Mouse (Mus musculus): ENCODE measurements around the gene Adam11. TPM values are rescaled to one million over a fixed set of nuclear protein-coding genes. Genes with fewer than 3 reads are reported as not detected.

The Adam11 gene
- polyA plus RNA-seq, 1 experiment from 2014 or later: 7.7 TPM

DNA sequence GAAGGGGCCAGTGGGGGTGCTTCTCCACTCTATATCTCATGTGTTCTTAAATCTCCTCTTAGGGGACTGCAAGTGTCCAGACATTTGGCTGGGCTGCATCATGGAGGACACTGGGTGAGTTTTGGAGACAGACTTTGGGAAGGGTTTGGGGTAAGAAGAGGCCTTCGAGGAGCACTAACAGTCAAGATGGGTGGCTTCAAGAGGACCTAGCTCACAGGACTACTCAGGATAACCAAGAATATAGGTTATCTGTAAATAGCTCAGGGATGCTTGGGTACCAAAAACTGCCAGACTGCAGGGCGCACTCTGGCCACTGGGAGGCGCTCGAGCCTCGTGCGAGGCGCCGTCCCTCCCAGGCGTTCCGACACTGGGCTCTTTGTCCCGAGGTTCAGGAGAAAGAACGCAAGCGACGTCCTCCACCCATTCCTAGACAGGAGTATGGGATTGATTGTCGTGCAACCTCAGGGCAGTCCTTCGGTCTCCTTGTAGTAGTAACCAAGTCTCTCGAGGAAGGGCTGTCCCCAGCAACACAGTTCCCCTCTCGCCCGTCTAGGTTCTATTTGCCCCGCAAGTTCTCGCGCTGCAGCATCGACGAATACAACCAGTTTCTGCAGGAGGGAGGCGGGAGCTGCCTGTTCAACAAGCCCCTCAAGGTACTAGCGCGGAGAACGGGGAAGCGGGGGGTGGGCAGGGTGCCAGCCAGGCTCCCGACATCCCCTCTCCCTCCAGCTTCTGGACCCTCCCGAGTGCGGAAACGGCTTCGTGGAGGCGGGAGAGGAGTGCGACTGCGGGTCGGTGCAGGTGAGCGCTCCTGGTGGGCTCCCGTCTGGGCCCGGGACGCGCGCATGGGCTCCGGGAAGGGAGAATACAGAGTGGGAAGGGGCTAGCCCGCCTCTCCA is 12.7 kb downstream of the Adam11 start:
- WGBS: under 1% methylated on average over 46 of the region's 46 CpGs
- Histone ChIP-seq H3K4me2 (ENCODE audit: low read length) (peak overlapping the region; percentile 94), H3K4me1 (replicated peaks; ENCODE audit: insufficient read depth, low read length) (peaks cover 16% of the 10 kb centered on the region; the same call in 1 of the 2 replicates), H3K36me3 (ENCODE audit: insufficient read depth, low read length) (no peaks in the 10 kb centered on the region), H3K9ac (ENCODE audit: low read depth, low read length) (peak overlapping the region; percentile 69), H3K27me3 (ENCODE audit: insufficient read depth, low read length) (no peaks in the 10 kb centered on the region), H3K4me3 (replicated peaks; ENCODE audit: low read depth, low read length) (peak overlapping the region; percentile 49), H3K9me3 (replicated peaks; ENCODE audit: low read length) (no peaks in the 10 kb centered on the region), H3K27ac (peak overlapping the region; percentile 87)
- peak; percentile 100 for TF ChIP-seq CTCF (IDR thresholded peaks at IDR 0.05; ENCODE audit: low read depth)
- ATAC-seq (replicated peaks; ENCODE audit: low FRiP score, low read depth) (peak; percentile 12), DNase-seq (ENCODE audit: low spot score) (peak; percentile 89)

- Histone ChIP-seq H3K27ac (peak overlapping the region; percentile 87), H3K4me3 (replicated peaks; ENCODE audit: low read depth, low read length) (peak overlapping the region; percentile 49), H3K27me3 (ENCODE audit: insufficient read depth, low read length) (no peaks in the 10 kb centered on the region), H3K36me3 (ENCODE audit: insufficient read depth, low read length) (no peaks in the 10 kb centered on the region), H3K4me1 (replicated peaks; ENCODE audit: insufficient read depth, low read length) (peaks cover 16% of the 10 kb centered on the region; the same call in 1 of the 2 replicates), H3K9ac (ENCODE audit: low read depth, low read length) (peak overlapping the region; percentile 69), H3K4me2 (ENCODE audit: low read length) (peak overlapping the region; percentile 94), H3K9me3 (replicated peaks; ENCODE audit: low read length) (no peaks in the 10 kb centered on the region)
- peak; percentile 85 for ATAC-seq (replicated peaks; ENCODE audit: low FRiP score, low read depth)
- DNase-seq (ENCODE audit: low spot score): peak; percentile 99
- peak; percentile 71 for TF ChIP-seq CTCF (IDR thresholded peaks at IDR 0.05; ENCODE audit: low read depth)
- WGBS: 1% methylated on average over 25 of the region's 25 CpGs
Measured at GRCm38 (mm10) chr11:102774621-102775141, 13.4 kb downstream of the Adam11 start.

DNA sequence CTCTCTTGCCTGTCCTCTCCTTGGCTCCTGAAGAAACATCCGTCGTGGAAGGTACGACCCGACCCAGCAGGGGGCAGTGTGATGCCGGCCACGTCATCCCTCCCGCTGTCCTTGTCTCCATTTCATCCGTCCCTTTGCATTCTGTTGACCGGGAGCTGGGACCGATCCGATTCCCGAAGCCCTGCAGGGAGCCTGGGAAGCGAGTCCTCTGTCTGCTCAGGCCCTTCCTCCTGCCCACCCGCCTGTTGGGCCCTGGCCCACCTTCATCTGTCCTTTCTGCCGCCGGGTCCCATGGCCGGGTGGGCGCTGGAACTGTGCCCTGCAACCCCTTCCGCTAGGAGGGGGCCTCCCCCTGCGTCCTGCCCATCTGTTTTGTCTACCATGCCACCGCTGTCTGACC is 16.4 kb downstream of the Adam11 start:
- peak overlapping the region; percentile 52 for H3K4me2 ChIP-seq (ENCODE audit: low read length)

GRCm38 (mm10) chr11:102778165-102778564 is 16.9 kb downstream of the Adam11 start:
- no peaks in the 10 kb centered on the region for H3K9me3 ChIP-seq (replicated peaks; ENCODE audit: low read length)
- 27% methylated on average over 14 of the region's 14 CpGs for WGBS
- peaks cover 11% of the 10 kb centered on the region; the same call in 1 of the 2 replicates for H3K4me1 ChIP-seq (replicated peaks; ENCODE audit: insufficient read depth, low read length)
- peak overlapping the region; percentile 52 for H3K4me2 ChIP-seq (ENCODE audit: low read length)
- DNase-seq (ENCODE audit: low spot score): peak; percentile 30
- peak overlapping the region; percentile 41; the same call in 1 of the 2 replicates for H3K9ac ChIP-seq (ENCODE audit: low read depth, low read length)
- no peaks in the 10 kb centered on the region for H3K27me3 ChIP-seq (ENCODE audit: insufficient read depth, low read length)
- no peak overlapping the region for H3K27ac ChIP-seq
- TF ChIP-seq CTCF (IDR thresholded peaks at IDR 0.05; ENCODE audit: low read depth): no peak
- ATAC-seq (replicated peaks; ENCODE audit: low FRiP score, low read depth): no peak
- H3K4me3 ChIP-seq (replicated peaks; ENCODE audit: low read depth, low read length): no peak overlapping the region
- H3K36me3 ChIP-seq (ENCODE audit: insufficient read depth, low read length): no peaks in the 10 kb centered on the region

More for the DNA sequence above, 16.4 kb downstream of the Adam11 start:
- Histone ChIP-seq H3K9ac (ENCODE audit: low read depth, low read length) (peak overlapping the region; percentile 41; the same call in 1 of the 2 replicates), H3K36me3 (ENCODE audit: insufficient read depth, low read length) (no peaks in the 10 kb centered on the region), H3K27me3 (ENCODE audit: insufficient read depth, low read length) (no peaks in the 10 kb centered on the region), H3K4me3 (replicated peaks; ENCODE audit: low read depth, low read length) (peak overlapping the region; percentile 15; the same call in 1 of the 2 replicates), H3K9me3 (replicated peaks; ENCODE audit: low read length) (no peaks in the 10 kb centered on the region), H3K27ac (no peak overlapping the region), H3K4me1 (replicated peaks; ENCODE audit: insufficient read depth, low read length) (peaks cover 11% of the 10 kb centered on the region; the same call in 1 of the 2 replicates)
- DNase-seq (ENCODE audit: low spot score) (peak; percentile 93), ATAC-seq (replicated peaks; ENCODE audit: low FRiP score, low read depth) (peak; percentile 12; the same call in 1 of the 2 replicates)
- peak; percentile 92 for TF ChIP-seq CTCF (IDR thresholded peaks at IDR 0.05; ENCODE audit: low read depth)
- 17% methylated on average over 21 of the region's 21 CpGs for WGBS

DNA sequence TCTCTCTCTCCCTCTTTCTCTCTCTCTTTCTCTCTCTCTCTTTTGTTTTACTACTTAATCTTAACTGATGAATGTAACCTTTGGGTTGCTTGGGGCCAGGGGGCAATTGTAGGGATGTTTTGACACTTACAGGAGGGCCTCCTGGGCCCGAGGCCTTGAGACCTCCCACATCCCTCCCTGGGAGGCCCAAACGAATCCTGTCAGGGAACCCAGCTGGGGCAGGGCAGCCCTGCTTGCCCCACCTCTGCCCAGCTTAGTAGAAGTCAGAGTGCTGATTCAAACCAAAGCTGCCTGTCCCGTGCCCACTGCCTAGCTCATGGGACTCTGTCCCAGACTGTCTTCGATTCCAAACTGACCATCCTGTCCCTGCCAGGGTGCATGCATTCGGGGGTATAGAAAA is 17.4 kb downstream of the Adam11 start:
- peaks cover 11% of the 10 kb centered on the region; the same call in 1 of the 2 replicates for H3K4me1 ChIP-seq (replicated peaks; ENCODE audit: insufficient read depth, low read length)
- no peak for DNase-seq (ENCODE audit: low spot score)
- no peak for TF ChIP-seq CTCF (IDR thresholded peaks at IDR 0.05; ENCODE audit: low read depth)
- no peaks in the 10 kb centered on the region for H3K9me3 ChIP-seq (replicated peaks; ENCODE audit: low read length)
- ATAC-seq (replicated peaks; ENCODE audit: low FRiP score, low read depth): no peak
- H3K27me3 ChIP-seq (ENCODE audit: insufficient read depth, low read length): no peaks in the 10 kb centered on the region
- no peak overlapping the region for H3K9ac ChIP-seq (ENCODE audit: low read depth, low read length)
- no peak overlapping the region for H3K27ac ChIP-seq
- H3K4me2 ChIP-seq (ENCODE audit: low read length): no peak overlapping the region
- no peaks in the 10 kb centered on the region for H3K36me3 ChIP-seq (ENCODE audit: insufficient read depth, low read length)
- no peak overlapping the region for H3K4me3 ChIP-seq (replicated peaks; ENCODE audit: low read depth, low read length)
- 37% methylated on average over 5 of the region's 5 CpGs for WGBS

- WGBS: 87% methylated on average over 8 of the region's 8 CpGs
- Histone ChIP-seq H3K27ac (no peak overlapping the region), H3K4me2 (ENCODE audit: low read length) (no peak overlapping the region), H3K27me3 (ENCODE audit: insufficient read depth, low read length) (no peaks in the 10 kb centered on the region), H3K9ac (ENCODE audit: low read depth, low read length) (no peak overlapping the region), H3K4me3 (replicated peaks; ENCODE audit: low read depth, low read length) (no peak overlapping the region), H3K36me3 (ENCODE audit: insufficient read depth, low read length) (no peaks in the 10 kb centered on the region), H3K9me3 (replicated peaks; ENCODE audit: low read length) (no peaks in the 10 kb centered on the region), H3K4me1 (replicated peaks; ENCODE audit: insufficient read depth, low read length) (peaks cover 11% of the 10 kb centered on the region; the same call in 1 of the 2 replicates)
- no peak for TF ChIP-seq CTCF (IDR thresholded peaks at IDR 0.05; ENCODE audit: low read depth)
- DNase-seq (ENCODE audit: low spot score) (no peak), ATAC-seq (replicated peaks; ENCODE audit: low FRiP score, low read depth) (no peak)
Measured at GRCm38 (mm10) chr11:102779081-102779638, 17.9 kb downstream of the Adam11 start.

Measured in kidney, postnatal 0 days (tissue).